Mouse (Mus musculus) ES-Bruce4 (cell line): Measurements from ENCODE around the gene Olfr1402. TPM values are rescaled to one million over a fixed set of nuclear protein-coding genes. Genes with fewer than 3 reads are reported as not detected.
A peak's percentile ranks its signal among the peaks of the same experiment; 100 is the strongest.

Source experiments
- H3K27ac ChIP-seq: 2 replicates; pipeline ENCODE4 v1.5.1; 2012; ENCODE audit warnings: low read length, inconsistent platforms; ENCODE audit not compliant: insufficient read depth
- H3K27me3 ChIP-seq: 2 replicates; pipeline ENCODE4 v1.6.1; 2012; ENCODE audit warnings: mild to moderate bottlenecking, low read length, inconsistent platforms; ENCODE audit not compliant: control insufficient read depth, poor library complexity, insufficient read depth, severe bottlenecking
- H3K36me3 ChIP-seq: 2 replicates; pipeline ENCODE4 v1.6.1; 2012; ENCODE audit warnings: inconsistent platforms, mild to moderate bottlenecking, low read length, moderate library complexity; ENCODE audit not compliant: control insufficient read depth, poor library complexity, insufficient read depth, severe bottlenecking
- H3K4me1 ChIP-seq: one replicate; pipeline ENCODE4 v1.8.1; 2011; ENCODE audit warnings: low read length; ENCODE audit not compliant: control insufficient read depth, insufficient read depth
- H3K4me3 ChIP-seq: 2 replicates; pipeline ENCODE4 v1.5.1; 2011; ENCODE audit warnings: low read depth, mild to moderate bottlenecking, low read length
- H3K9ac ChIP-seq: 2 replicates; pipeline ENCODE4 v1.6.1; 2012; ENCODE audit warnings: low read depth, mild to moderate bottlenecking, inconsistent platforms; ENCODE audit not compliant: poor library complexity, severe bottlenecking
- H3K9me3 ChIP-seq: replicated peaks from 2 replicates; pipeline ENCODE4 v1.6.1; 2012; ENCODE audit warnings: mild to moderate bottlenecking, low read length, inconsistent platforms; ENCODE audit not compliant: control insufficient read depth, poor library complexity, insufficient read depth, severe bottlenecking
- CTCF ChIP-seq: IDR thresholded peaks from one replicate; pipeline ENCODE4 v1.8.1; 2011; ENCODE audit warnings: low read depth, low read length
- EP300 ChIP-seq: IDR thresholded peaks from 2 replicates; pipeline ENCODE4 v1.6.1; 2011; ENCODE audit warnings: low read depth, low read length; ENCODE audit not compliant: insufficient read depth
- POLR2A ChIP-seq: IDR thresholded peaks from one replicate; pipeline ENCODE4 v1.8.1; 2011; ENCODE audit warnings: low read length; ENCODE audit not compliant: insufficient read depth
- polyA plus RNA-seq: library from polyadenylated mRNA; stranded (reverse); fragments of >200 nt; gene quantifications from 2 replicates; pipeline ENCODE4 v1.2.4, GENCODE M21; 2011; ENCODE audit warnings: low read depth; ENCODE audit not compliant: missing spikeins, insufficient read depth, insufficient read length

Gene Olfr1402
- not detected in 2 replicates for polyA plus RNA-seq

- H3K4me3 ChIP-seq = no peak within 1 kb of the TSS
- TF ChIP-seq EP300 = no peak
- H3K27ac ChIP-seq = no peak within 1 kb of the TSS
- H3K9ac ChIP-seq = no peak within 1 kb of the TSS
- H3K27me3 ChIP-seq = no peaks in the 10 kb centered on the region
- H3K9me3 ChIP-seq = no peaks in the 10 kb centered on the region
- H3K36me3 ChIP-seq = no peaks in the 10 kb centered on the region
- no peaks in the 10 kb centered on the region for H3K4me1 ChIP-seq
Observed at GRCm38 (mm10) chr3:97421920-97422319, at the start of gene Olfr1402. Gene Olfr1402, minus strand, starts transcription at chr3:97422020.

- H3K9ac ChIP-seq = no peak overlapping the region
- no peak overlapping the region for H3K27ac ChIP-seq
- H3K4me3 ChIP-seq = no peak overlapping the region
- H3K4me1 ChIP-seq = no peaks in the 10 kb centered on the region
- H3K36me3 ChIP-seq = no peaks in the 10 kb centered on the region
- no peaks in the 10 kb centered on the region for H3K27me3 ChIP-seq
- H3K9me3 ChIP-seq = no peaks in the 10 kb centered on the region
- TF ChIP-seq EP300 (no peak), POLR2A (no peak), CTCF (no peak)
Observed at GRCm38 (mm10) chr3:97455286-97455685, 33.5 kb upstream of the Olfr1402 start.

GRCm38 (mm10) chr3:97438619-97439018 is 16.8 kb upstream of the Olfr1402 start:
- no peaks in the 10 kb centered on the region for H3K4me1 ChIP-seq
- no peak overlapping the region for H3K27ac ChIP-seq
- no peaks in the 10 kb centered on the region for H3K27me3 ChIP-seq
- H3K4me3 ChIP-seq = no peak overlapping the region
- no peak for TF ChIP-seq EP300
- no peak for TF ChIP-seq POLR2A
- no peaks in the 10 kb centered on the region for H3K36me3 ChIP-seq
- H3K9me3 ChIP-seq = no peaks in the 10 kb centered on the region
- no peak overlapping the region for H3K9ac ChIP-seq

GRCm38 (mm10) chr3:97394289-97394688 is 27.5 kb downstream of the Olfr1402 start:
- TF ChIP-seq POLR2A (no peak), EP300 (no peak), CTCF (peak; percentile 76)
- no peaks in the 10 kb centered on the region for H3K27me3 ChIP-seq
- H3K27ac ChIP-seq = no peak overlapping the region
- H3K9me3 ChIP-seq = 0 out of 2 replicates have a peak, but pooled peaks cover 2% of the 10 kb centered on the region
- no peak overlapping the region for H3K9ac ChIP-seq
- no peaks in the 10 kb centered on the region for H3K4me1 ChIP-seq
- H3K36me3 ChIP-seq = no peaks in the 10 kb centered on the region
- no peak overlapping the region for H3K4me3 ChIP-seq

GRCm38 (mm10) chr3:97393079-97393478 is 28.7 kb downstream of the Olfr1402 start:
- Histone ChIP-seq H3K9ac (no peak overlapping the region), H3K4me3 (no peak overlapping the region), H3K9me3 (0 out of 2 replicates have a peak, but pooled peaks cover 2% of the 10 kb centered on the region), H3K36me3 (no peaks in the 10 kb centered on the region), H3K27ac (no peak overlapping the region), H3K4me1 (no peaks in the 10 kb centered on the region), H3K27me3 (no peaks in the 10 kb centered on the region)
- no peak for TF ChIP-seq POLR2A
- TF ChIP-seq CTCF = peak; percentile 61
- no peak for TF ChIP-seq EP300

GRCm38 (mm10) chr3:97370382-97370781 is 51.4 kb downstream of the Olfr1402 start:
- no peaks in the 10 kb centered on the region for H3K27me3 ChIP-seq
- TF ChIP-seq CTCF (no peak), POLR2A (no peak), EP300 (no peak)
- no peaks in the 10 kb centered on the region for H3K4me1 ChIP-seq
- H3K9ac ChIP-seq = no peak overlapping the region
- no peaks in the 10 kb centered on the region for H3K36me3 ChIP-seq
- H3K9me3 ChIP-seq = no peaks in the 10 kb centered on the region
- H3K27ac ChIP-seq = no peak overlapping the region
- no peak overlapping the region for H3K4me3 ChIP-seq
